ENCODE assay signal across 8 mouse cellular contexts in genomic region chr4:128727721-128728430, GRCm38 (mm10). TPM values are rescaled to one million over a fixed set of nuclear protein-coding genes. Genes with fewer than 3 reads are reported as not detected.
DNase-seq lines count a peak whose midpoint lies in the region; ATAC-seq and TF ChIP-seq lines count a peak whose summit lies in the region.

No protein-coding gene starts in this region.

- no peak for TF ChIP-seq POLR2A in lung, adult 2 months (IDR thresholded peaks at IDR 0.05; ENCODE audit: borderline replicate concordance, extremely low read depth, low read depth, low read length)

- peak overlapping the region; percentile 92 for H3K4me3 ChIP-seq in lung, adult 2 months (replicated peaks; ENCODE audit: extremely low read depth, low read depth, low read length)
- H3K4me3 ChIP-seq in neural tube, embryonic 15.5 days (replicated peaks): peak overlapping the region; percentile 93

- under 1% methylated on average over 56 of the region's 65 CpGs for WGBS in lung, adult 2 months
- WGBS in neural tube, embryonic 15.5 days: under 1% methylated on average over 65 of the region's 65 CpGs

- ATAC-seq in common myeloid progenitor, adult 5-6 weeks (replicated peaks; ENCODE audit: low read depth, poor library complexity, severe bottlenecking): 0 out of 2 replicates have a peak, but pooled peaks have one; percentile 13
- peak; percentile 66 for ATAC-seq in neural tube, embryonic 15.5 days (ENCODE audit: low FRiP score)

- peak overlapping the region; percentile 88 for H3K4me2 ChIP-seq in neural tube, embryonic 15.5 days

- TF ChIP-seq CTCF in lung, adult 2 months (IDR thresholded peaks at IDR 0.05; ENCODE audit: insufficient read depth, low read length): no peak

- H3K9me3 ChIP-seq in neural tube, embryonic 15.5 days (replicated peaks): no peaks in the 10 kb centered on the region

- peak overlapping the region; percentile 100 for H3K9ac ChIP-seq in neural tube, embryonic 15.5 days (replicated peaks)

- H3K4me1 ChIP-seq in lung, adult 2 months (ENCODE audit: control insufficient read depth, insufficient read depth, low read length): peaks cover 18% of the 10 kb centered on the region
- H3K4me1 ChIP-seq in neural tube, embryonic 15.5 days: peaks cover 63% of the 10 kb centered on the region

- peaks cover 9% of the 10 kb centered on the region for H3K36me3 ChIP-seq in neural tube, embryonic 15.5 days

- no peaks in the 10 kb centered on the region for H3K27me3 ChIP-seq in neural tube, embryonic 15.5 days (replicated peaks)

- H3K27ac ChIP-seq in neural tube, embryonic 15.5 days (replicated peaks): peak overlapping the region; percentile 94

- peak; percentile 65 for DNase-seq in urinary bladder, postnatal 14 days (ENCODE audit: low spot score)
- no peak for DNase-seq in urinary bladder, adult 2 months (ENCODE audit: low spot score)
- peak; percentile 64 for DNase-seq in gastrocnemius, postnatal 25 days
- DNase-seq in kidney, adult 11 months: peak; percentile 73
- peak; percentile 57 for DNase-seq in lung, adult 2 months
- no peak for DNase-seq in right cerebral cortex, postnatal 10 days (ENCODE audit: low spot score in 2 of 2)

RNA-seq across cellular contexts. Expression of gene A3galt2, which starts 27.3 kb away (rescaled TPM):
- polyA plus RNA-seq in urinary bladder, adult 2 months (2012; rRNA removed): 0.28 and 0.33 TPM in 2 replicates
- 0.09 TPM in 1 of 2 replicates, not detected in the other for total RNA-seq in common myeloid progenitor, adult 5-6 weeks (2017)
- total RNA-seq in gastrocnemius, postnatal 25 days (2021): under 1 TPM in 1 of 2 experiments, not detected in 1; 0.13 TPM
- polyA plus RNA-seq in lung, adult 2 months (2012; rRNA removed): 0.34 and 0.58 TPM in 2 replicates
- 0.34 and 0.41 TPM in 2 replicates for polyA plus RNA-seq in neural tube, embryonic 15.5 days (2015; fragmentation: Nextera tagmentation; extraction: Ambion mirVana)

Comparison
In these comparisons a context has a peak if more than half of its experiments do, and no peak if none do; other contexts are left out.
1. DNase-seq: peak in urinary bladder, postnatal 14 days (single experiment), gastrocnemius, postnatal 25 days (single experiment), kidney, adult 11 months (single experiment) and lung, adult 2 months (single experiment); none in urinary bladder, adult 2 months (single experiment) and right cerebral cortex, postnatal 10 days (0 of 2).